Mouse (Mus musculus): ENCODE results near the gene Fhl2. TPM values are rescaled to one million over a fixed set of nuclear protein-coding genes. Genes with fewer than 3 reads are reported as not detected.

The Fhl2 gene
- polyA plus RNA-seq, 1 experiment from 2014 or later = 14.6 TPM

DNA sequence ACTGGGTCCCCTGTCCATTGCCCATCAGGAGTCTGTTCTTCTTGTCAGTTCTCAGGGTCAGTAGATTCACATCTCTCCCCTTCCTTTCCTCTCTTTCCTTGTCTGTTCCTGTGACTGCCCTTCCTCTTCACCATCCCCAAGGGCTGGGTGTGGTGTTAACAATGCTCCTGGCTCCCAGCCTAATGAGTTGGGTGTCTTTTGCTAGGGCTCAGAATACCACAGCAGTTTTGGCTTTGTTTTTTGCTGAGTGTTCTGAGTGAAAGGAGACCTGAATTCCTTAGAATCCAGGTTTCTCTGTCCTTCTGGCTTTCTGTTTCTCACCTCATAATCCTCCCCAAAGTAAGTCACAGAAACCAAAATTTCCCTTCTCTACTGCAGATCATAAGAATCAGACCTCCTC, 5.4 kb upstream of the Fhl2 start:
- H3K27ac ChIP-seq (replicated peaks; ENCODE audit: low read depth, low read length) = no peak overlapping the region
- H3K27me3 ChIP-seq (ENCODE audit: control insufficient read depth, insufficient read depth, low read length) = no peaks in the 10 kb centered on the region
- no peak overlapping the region for H3K9ac ChIP-seq (replicated peaks; ENCODE audit: low read length)
- H3K4me1 ChIP-seq (ENCODE audit: control insufficient read depth, insufficient read depth, low read length) = no peaks in the 10 kb centered on the region
- H3K4me2 ChIP-seq (ENCODE audit: low read depth, low read length) = no peak overlapping the region
- no peak for ATAC-seq (replicated peaks; ENCODE audit: insufficient number of reproducible peaks, low FRiP score, low TSS enrichment, low read depth)
- DNase-seq (ENCODE audit: low spot score) = no peak
- H3K4me3 ChIP-seq (ENCODE audit: low read depth, low read length) = no peak overlapping the region
- H3K9me3 ChIP-seq (replicated peaks; ENCODE audit: control insufficient read depth, low read length) = no peaks in the 10 kb centered on the region
- H3K36me3 ChIP-seq (replicated peaks; ENCODE audit: control insufficient read depth, insufficient read depth, low read depth, low read length) = no peaks in the 10 kb centered on the region

DNA sequence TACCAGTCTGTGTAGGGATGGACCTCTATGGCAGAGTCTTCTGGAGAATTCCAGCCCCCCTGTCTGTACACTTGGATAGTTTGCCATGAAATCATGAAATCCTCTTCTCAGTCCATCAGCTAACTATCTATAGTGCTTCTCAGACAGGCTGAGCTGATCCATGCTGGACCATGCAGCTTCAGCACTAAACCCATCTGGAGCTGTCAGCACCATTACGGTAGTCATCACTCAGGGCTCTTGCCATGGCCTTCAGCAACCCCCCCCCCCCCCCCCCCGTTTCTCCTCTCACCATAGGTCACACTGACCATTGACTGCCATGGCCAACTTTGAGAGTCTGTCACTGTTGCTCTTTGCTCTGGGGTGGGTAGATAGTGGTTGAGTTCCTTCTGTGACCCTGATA, 5.0 kb upstream of the Fhl2 start:
- no peaks in the 10 kb centered on the region for H3K36me3 ChIP-seq (replicated peaks; ENCODE audit: control insufficient read depth, insufficient read depth, low read depth, low read length)
- no peak overlapping the region for H3K4me2 ChIP-seq (ENCODE audit: low read depth, low read length)
- no peaks in the 10 kb centered on the region for H3K4me1 ChIP-seq (ENCODE audit: control insufficient read depth, insufficient read depth, low read length)
- no peak for DNase-seq (ENCODE audit: low spot score)
- H3K4me3 ChIP-seq (ENCODE audit: low read depth, low read length) = no peak overlapping the region
- ATAC-seq (replicated peaks; ENCODE audit: insufficient number of reproducible peaks, low FRiP score, low TSS enrichment, low read depth) = no peak
- H3K27ac ChIP-seq (replicated peaks; ENCODE audit: low read depth, low read length) = no peak overlapping the region
- H3K27me3 ChIP-seq (ENCODE audit: control insufficient read depth, insufficient read depth, low read length) = no peaks in the 10 kb centered on the region
- no peak overlapping the region for H3K9ac ChIP-seq (replicated peaks; ENCODE audit: low read length)
- WGBS = 74% methylated on average over 2 of the region's 2 CpGs
- no peaks in the 10 kb centered on the region for H3K9me3 ChIP-seq (replicated peaks; ENCODE audit: control insufficient read depth, low read length)

DNA sequence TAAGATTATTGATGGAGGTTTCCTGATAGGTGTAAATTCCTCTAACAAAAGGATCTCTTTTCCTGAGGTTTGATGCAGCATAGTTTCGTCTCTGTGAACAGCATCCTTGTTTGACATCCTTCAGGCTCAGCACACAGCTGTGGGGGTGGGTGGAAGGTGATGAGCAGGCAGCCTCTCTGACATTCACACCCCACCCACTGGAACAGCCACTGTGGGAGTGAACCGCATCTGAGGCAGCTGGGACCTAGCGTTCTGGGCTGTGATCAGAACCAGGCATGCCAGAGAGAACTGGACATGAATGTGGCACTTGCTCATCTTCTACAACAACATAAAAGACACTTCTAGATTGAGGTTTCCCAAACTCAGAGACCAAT, 3.1 kb upstream of the Fhl2 start:
- no peak for DNase-seq (ENCODE audit: low spot score)
- WGBS = 79% methylated on average over 3 of the region's 3 CpGs

DNA sequence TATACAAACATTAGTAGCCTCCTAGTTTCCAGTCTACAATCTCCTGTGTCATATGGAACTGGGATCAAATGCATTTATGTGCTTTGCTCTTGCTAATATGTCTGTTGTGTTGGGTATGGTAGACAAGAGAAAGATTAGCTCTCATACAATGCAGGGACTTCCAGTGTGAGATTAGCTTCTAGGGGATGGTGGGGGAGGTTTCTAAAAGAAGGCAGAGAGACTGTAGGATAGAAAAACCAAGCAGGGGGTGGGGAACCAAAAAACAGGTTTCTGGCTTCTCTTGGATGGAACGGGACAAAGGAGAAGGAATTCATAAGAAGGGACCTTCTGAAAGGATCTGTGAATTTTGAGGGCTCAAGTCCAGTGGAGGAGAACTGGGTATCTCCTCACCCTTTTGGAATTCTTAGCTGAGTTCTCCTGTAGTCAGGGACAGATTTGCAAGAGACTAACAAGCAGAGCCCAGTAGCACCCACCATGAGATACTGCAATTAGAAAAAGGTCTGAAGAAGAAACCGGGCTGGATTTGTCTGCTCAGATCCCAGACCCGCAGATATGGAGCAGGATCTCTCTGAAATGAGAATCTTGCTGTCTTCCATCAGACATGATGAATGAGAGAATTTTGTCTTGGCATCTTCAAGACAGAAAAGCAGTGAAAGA, 2.6 kb upstream of the Fhl2 start:
- WGBS = 84% methylated on average over 3 of the region's 3 CpGs

More for the DNA sequence above, 3.1 kb upstream of the Fhl2 start:
- no peak overlapping the region for H3K9ac ChIP-seq (replicated peaks; ENCODE audit: low read length)
- no peaks in the 10 kb centered on the region for H3K27me3 ChIP-seq (ENCODE audit: control insufficient read depth, insufficient read depth, low read length)
- H3K4me2 ChIP-seq (ENCODE audit: low read depth, low read length) = no peak overlapping the region
- no peak for ATAC-seq (replicated peaks; ENCODE audit: insufficient number of reproducible peaks, low FRiP score, low TSS enrichment, low read depth)
- H3K4me3 ChIP-seq (ENCODE audit: low read depth, low read length) = no peak overlapping the region
- H3K27ac ChIP-seq (replicated peaks; ENCODE audit: low read depth, low read length) = no peak overlapping the region
- no peaks in the 10 kb centered on the region for H3K9me3 ChIP-seq (replicated peaks; ENCODE audit: control insufficient read depth, low read length)
- H3K4me1 ChIP-seq (ENCODE audit: control insufficient read depth, insufficient read depth, low read length) = no peaks in the 10 kb centered on the region
- H3K36me3 ChIP-seq (replicated peaks; ENCODE audit: control insufficient read depth, insufficient read depth, low read depth, low read length) = no peaks in the 10 kb centered on the region

DNA sequence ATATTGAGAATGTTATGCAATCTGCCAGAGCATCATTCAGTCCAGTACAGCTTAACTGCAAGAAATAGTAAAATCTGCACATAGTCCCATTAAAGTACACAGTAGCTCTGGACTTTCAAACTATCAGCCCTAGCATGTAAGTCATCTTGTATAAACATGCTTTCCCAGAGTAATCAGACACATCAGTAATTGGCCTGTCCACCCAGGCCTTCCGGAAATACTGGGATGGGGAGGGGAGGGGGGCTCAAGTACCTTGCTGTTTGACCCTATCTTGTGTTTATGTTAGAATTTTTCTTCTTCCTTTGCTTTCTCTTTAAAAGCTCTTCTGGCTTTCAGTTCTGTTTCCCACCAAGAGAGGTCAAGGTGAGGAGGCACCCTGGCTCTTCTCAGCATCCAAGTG, 725 bp downstream of the Fhl2 start:
- DNase-seq (ENCODE audit: low spot score) = no peak
- Histone ChIP-seq H3K4me1 (ENCODE audit: control insufficient read depth, insufficient read depth, low read length) (no peaks in the 10 kb centered on the region), H3K9ac (replicated peaks; ENCODE audit: low read length) (no peak overlapping the region), H3K4me2 (ENCODE audit: low read depth, low read length) (no peak overlapping the region), H3K9me3 (replicated peaks; ENCODE audit: control insufficient read depth, low read length) (no peaks in the 10 kb centered on the region), H3K27me3 (ENCODE audit: control insufficient read depth, insufficient read depth, low read length) (no peaks in the 10 kb centered on the region), H3K4me3 (ENCODE audit: low read depth, low read length) (no peak overlapping the region), H3K27ac (replicated peaks; ENCODE audit: low read depth, low read length) (no peak overlapping the region), H3K36me3 (replicated peaks; ENCODE audit: control insufficient read depth, insufficient read depth, low read depth, low read length) (no peaks in the 10 kb centered on the region)
- 30% methylated on average over 1 of the region's 1 CpGs for WGBS
- no peak for ATAC-seq (replicated peaks; ENCODE audit: insufficient number of reproducible peaks, low FRiP score, low TSS enrichment, low read depth)

More for the DNA sequence above, 2.6 kb upstream of the Fhl2 start:
- Histone ChIP-seq H3K9me3 (replicated peaks; ENCODE audit: control insufficient read depth, low read length) (no peaks in the 10 kb centered on the region), H3K4me1 (ENCODE audit: control insufficient read depth, insufficient read depth, low read length) (no peaks in the 10 kb centered on the region), H3K27ac (replicated peaks; ENCODE audit: low read depth, low read length) (no peak overlapping the region), H3K36me3 (replicated peaks; ENCODE audit: control insufficient read depth, insufficient read depth, low read depth, low read length) (no peaks in the 10 kb centered on the region), H3K4me3 (ENCODE audit: low read depth, low read length) (no peak overlapping the region), H3K4me2 (ENCODE audit: low read depth, low read length) (no peak overlapping the region), H3K27me3 (ENCODE audit: control insufficient read depth, insufficient read depth, low read length) (no peaks in the 10 kb centered on the region), H3K9ac (replicated peaks; ENCODE audit: low read length) (no peak overlapping the region)
- ATAC-seq (replicated peaks; ENCODE audit: insufficient number of reproducible peaks, low FRiP score, low TSS enrichment, low read depth) (no peak), DNase-seq (ENCODE audit: low spot score) (no peak)

DNA sequence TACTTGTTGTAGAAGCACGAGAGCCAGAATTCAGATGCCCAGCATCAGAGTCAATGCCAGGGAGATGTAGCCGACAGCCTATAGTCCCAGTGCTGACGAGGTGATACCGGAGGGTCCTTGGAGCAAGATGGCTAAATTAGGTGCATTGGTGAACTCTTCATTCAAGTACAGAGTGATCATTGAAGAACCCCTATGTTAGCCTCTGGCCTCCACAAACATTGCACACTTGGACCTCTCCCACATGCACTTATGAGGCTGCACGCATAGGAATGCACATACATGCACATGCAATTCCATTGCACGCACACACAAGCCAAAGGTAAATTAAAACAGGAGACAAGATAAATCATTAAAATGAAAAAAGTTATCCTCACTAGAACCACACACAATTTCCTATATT, 3.4 kb downstream of the Fhl2 start:
- WGBS = 96% methylated on average over 6 of the region's 6 CpGs
- H3K4me3 ChIP-seq (ENCODE audit: low read depth, low read length) = no peak overlapping the region

DNA sequence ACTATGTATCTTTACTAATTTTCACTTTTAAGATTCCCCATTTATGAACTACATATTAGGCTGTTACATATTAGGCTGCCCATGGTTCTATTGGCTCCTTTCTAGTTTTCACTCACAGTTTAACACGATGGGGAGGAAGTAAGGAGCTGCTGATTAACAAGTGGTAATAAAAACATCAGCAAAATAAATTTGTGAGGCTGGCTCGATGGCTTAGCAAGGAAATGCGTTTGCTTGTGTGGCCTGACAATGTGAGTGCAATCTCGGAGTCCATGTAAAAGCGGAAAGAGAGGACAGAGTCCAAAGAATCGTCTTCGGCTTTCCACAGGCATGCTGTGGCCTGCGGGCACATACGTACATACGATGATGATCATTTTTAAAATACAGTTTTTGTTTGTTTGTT, 4.3 kb downstream of the Fhl2 start:
- Histone ChIP-seq H3K9ac (replicated peaks; ENCODE audit: low read length) (no peak overlapping the region), H3K4me2 (ENCODE audit: low read depth, low read length) (no peak overlapping the region), H3K4me1 (ENCODE audit: control insufficient read depth, insufficient read depth, low read length) (no peaks in the 10 kb centered on the region), H3K36me3 (replicated peaks; ENCODE audit: control insufficient read depth, insufficient read depth, low read depth, low read length) (no peaks in the 10 kb centered on the region), H3K27me3 (ENCODE audit: control insufficient read depth, insufficient read depth, low read length) (no peaks in the 10 kb centered on the region), H3K9me3 (replicated peaks; ENCODE audit: control insufficient read depth, low read length) (no peaks in the 10 kb centered on the region), H3K4me3 (ENCODE audit: low read depth, low read length) (no peak overlapping the region), H3K27ac (replicated peaks; ENCODE audit: low read depth, low read length) (no peak overlapping the region)
- no peak for ATAC-seq (replicated peaks; ENCODE audit: insufficient number of reproducible peaks, low FRiP score, low TSS enrichment, low read depth)
- 88% methylated on average over 10 of the region's 10 CpGs for WGBS
- DNase-seq (ENCODE audit: low spot score) = no peak

More for the DNA sequence above, 3.4 kb downstream of the Fhl2 start:
- Histone ChIP-seq H3K27ac (replicated peaks; ENCODE audit: low read depth, low read length) (no peak overlapping the region), H3K36me3 (replicated peaks; ENCODE audit: control insufficient read depth, insufficient read depth, low read depth, low read length) (no peaks in the 10 kb centered on the region), H3K27me3 (ENCODE audit: control insufficient read depth, insufficient read depth, low read length) (no peaks in the 10 kb centered on the region), H3K9ac (replicated peaks; ENCODE audit: low read length) (no peak overlapping the region), H3K4me1 (ENCODE audit: control insufficient read depth, insufficient read depth, low read length) (no peaks in the 10 kb centered on the region), H3K4me2 (ENCODE audit: low read depth, low read length) (no peak overlapping the region), H3K9me3 (replicated peaks; ENCODE audit: control insufficient read depth, low read length) (no peaks in the 10 kb centered on the region)
- no peak for DNase-seq (ENCODE audit: low spot score)
- ATAC-seq (replicated peaks; ENCODE audit: insufficient number of reproducible peaks, low FRiP score, low TSS enrichment, low read depth) = no peak

DNA sequence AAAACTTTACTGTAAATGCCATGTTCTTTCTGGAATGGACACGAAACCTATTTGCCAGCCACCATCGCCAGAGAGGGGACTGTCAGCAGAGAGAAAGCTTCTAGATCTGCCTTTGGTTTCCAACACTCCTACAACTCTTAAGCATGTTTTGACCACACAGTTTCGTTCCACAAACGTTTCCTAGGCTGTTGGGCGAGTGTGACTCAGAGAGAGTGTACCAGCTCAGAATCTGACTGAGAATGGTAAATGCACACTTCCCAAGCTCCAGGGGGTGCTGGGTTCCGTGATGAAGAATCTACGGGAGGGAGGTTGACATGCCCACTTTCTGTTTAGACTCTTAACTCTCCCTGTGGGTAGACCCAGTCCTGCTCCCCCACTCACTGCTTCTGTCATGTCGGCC, 5.7 kb downstream of the Fhl2 start:
- DNase-seq (ENCODE audit: low spot score) (no peak), ATAC-seq (replicated peaks; ENCODE audit: insufficient number of reproducible peaks, low FRiP score, low TSS enrichment, low read depth) (no peak)
- no peaks in the 10 kb centered on the region for H3K9me3 ChIP-seq (replicated peaks; ENCODE audit: control insufficient read depth, low read length)

More for the DNA sequence above, 5.7 kb downstream of the Fhl2 start:
- 85% methylated on average over 8 of the region's 8 CpGs for WGBS
- H3K27ac ChIP-seq (replicated peaks; ENCODE audit: low read depth, low read length) = no peak overlapping the region
- H3K4me3 ChIP-seq (ENCODE audit: low read depth, low read length) = no peak overlapping the region
- no peaks in the 10 kb centered on the region for H3K36me3 ChIP-seq (replicated peaks; ENCODE audit: control insufficient read depth, insufficient read depth, low read depth, low read length)
- no peak overlapping the region for H3K4me2 ChIP-seq (ENCODE audit: low read depth, low read length)
- no peaks in the 10 kb centered on the region for H3K4me1 ChIP-seq (ENCODE audit: control insufficient read depth, insufficient read depth, low read length)
- no peaks in the 10 kb centered on the region for H3K27me3 ChIP-seq (ENCODE audit: control insufficient read depth, insufficient read depth, low read length)
- no peak overlapping the region for H3K9ac ChIP-seq (replicated peaks; ENCODE audit: low read length)
